Mouse (Mus musculus): Measurements from ENCODE around the gene Rab11fip3. TPM values are rescaled to one million over a fixed set of nuclear protein-coding genes. Genes with fewer than 3 reads are reported as not detected.
A peak's percentile ranks its signal among the peaks of the same experiment; 100 is the strongest.

The Rab11fip3 gene
- polyA plus RNA-seq, 1 experiment = 88.5 TPM

GRCm38 (mm10) chr17:25984556-25985305 is 84.6 kb downstream of the Rab11fip3 start:
- TF ChIP-seq CTCF (IDR thresholded peaks at IDR 0.05; ENCODE audit: extremely low read depth, insufficient read depth, low read length) (no peak), POLR2A (IDR thresholded peaks at IDR 0.05; ENCODE audit: extremely low read depth, insufficient read depth, low read length) (no peak)
- H3K27ac ChIP-seq (ENCODE audit: insufficient read depth, low read length) = peak overlapping the region; percentile 68
- H3K4me3 ChIP-seq (ENCODE audit: insufficient read depth, low read length) = peak overlapping the region; percentile 41
- peaks cover 10% of the 10 kb centered on the region for H3K4me1 ChIP-seq (ENCODE audit: control insufficient read depth, insufficient read depth, low read length)

DNA sequence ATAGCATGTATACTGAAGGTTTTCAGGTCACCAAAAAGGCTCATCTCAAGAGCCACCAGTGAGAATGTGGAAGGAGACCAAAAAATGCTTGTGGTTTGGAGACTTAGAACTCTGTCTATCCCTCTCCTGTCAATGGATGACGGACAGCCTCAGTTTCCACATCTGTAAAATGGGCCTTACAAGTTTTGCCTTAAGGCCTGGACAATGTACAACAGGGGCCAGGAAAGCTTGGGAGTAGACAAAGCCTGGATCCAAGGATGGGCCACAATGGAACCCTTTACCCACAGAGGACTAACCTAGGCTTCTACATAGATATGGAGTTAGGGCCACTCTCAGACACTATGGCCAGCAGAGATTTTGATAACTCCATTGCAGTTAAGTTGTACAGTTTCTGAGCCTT is 85.3 kb downstream of the Rab11fip3 start:
- Histone ChIP-seq H3K4me1 (ENCODE audit: control insufficient read depth, insufficient read depth, low read length) (peaks cover 10% of the 10 kb centered on the region), H3K27ac (ENCODE audit: insufficient read depth, low read length) (no peak overlapping the region)
- TF ChIP-seq CTCF (IDR thresholded peaks at IDR 0.05; ENCODE audit: extremely low read depth, insufficient read depth, low read length) = no peak
- no peak for TF ChIP-seq POLR2A (IDR thresholded peaks at IDR 0.05; ENCODE audit: extremely low read depth, insufficient read depth, low read length)

DNA sequence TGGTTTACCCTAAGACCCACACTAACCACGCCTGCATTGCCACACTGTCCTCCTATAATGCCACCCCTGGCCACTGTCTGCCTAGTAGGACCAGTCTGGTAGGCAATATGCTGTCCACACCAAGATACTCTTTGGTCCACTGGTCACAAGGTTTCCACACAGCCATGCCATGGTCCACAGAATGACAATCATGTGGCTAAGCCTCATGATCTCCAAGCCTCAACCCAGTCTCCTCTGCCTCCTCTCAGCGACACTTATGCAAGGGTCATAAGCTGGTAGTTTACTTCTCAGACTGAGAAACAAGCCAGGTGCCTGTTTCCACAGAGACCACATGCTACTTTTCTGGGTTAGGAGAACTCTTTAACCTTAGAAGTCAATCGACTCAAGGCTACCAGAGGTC is 86.4 kb downstream of the Rab11fip3 start:
- TF ChIP-seq CTCF (IDR thresholded peaks at IDR 0.05; ENCODE audit: extremely low read depth, insufficient read depth, low read length) (no peak), POLR2A (IDR thresholded peaks at IDR 0.05; ENCODE audit: extremely low read depth, insufficient read depth, low read length) (no peak)
- Histone ChIP-seq H3K4me1 (ENCODE audit: control insufficient read depth, insufficient read depth, low read length) (peaks cover 10% of the 10 kb centered on the region), H3K4me3 (ENCODE audit: insufficient read depth, low read length) (no peak overlapping the region), H3K27ac (ENCODE audit: insufficient read depth, low read length) (no peak overlapping the region)

More for the DNA sequence above, 85.3 kb downstream of the Rab11fip3 start:
- peak overlapping the region; percentile 41; the same call in 1 of the 2 replicates for H3K4me3 ChIP-seq (ENCODE audit: insufficient read depth, low read length)

DNA sequence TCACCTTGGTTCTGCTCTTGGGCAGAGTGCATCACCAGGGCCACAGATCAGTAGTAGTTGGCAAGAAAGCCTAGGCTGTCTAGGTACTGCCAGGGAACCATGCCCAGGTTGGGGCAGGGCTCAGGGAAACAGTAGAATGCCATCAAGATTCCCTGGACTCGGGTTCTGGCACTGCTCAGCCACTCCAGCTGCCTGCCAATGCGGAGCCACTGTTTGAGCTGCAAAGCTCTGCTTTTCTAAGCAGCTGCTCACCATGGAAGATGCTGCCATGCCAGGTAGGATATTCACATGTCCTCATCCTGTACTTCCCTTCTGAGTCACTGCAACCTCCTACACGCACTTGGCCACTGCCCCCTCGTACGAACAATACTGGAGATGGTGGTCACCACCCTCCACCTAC is 88.5 kb downstream of the Rab11fip3 start:
- H3K27ac ChIP-seq (ENCODE audit: insufficient read depth, low read length) = 0 out of 2 replicates have a peak overlapping the region, but pooled peaks have one; percentile 9
- no peak overlapping the region for H3K4me3 ChIP-seq (ENCODE audit: insufficient read depth, low read length)
- peaks cover 10% of the 10 kb centered on the region for H3K4me1 ChIP-seq (ENCODE audit: control insufficient read depth, insufficient read depth, low read length)
- TF ChIP-seq POLR2A (IDR thresholded peaks at IDR 0.05; ENCODE audit: extremely low read depth, insufficient read depth, low read length) (no peak), CTCF (IDR thresholded peaks at IDR 0.05; ENCODE audit: extremely low read depth, insufficient read depth, low read length) (no peak)

DNA sequence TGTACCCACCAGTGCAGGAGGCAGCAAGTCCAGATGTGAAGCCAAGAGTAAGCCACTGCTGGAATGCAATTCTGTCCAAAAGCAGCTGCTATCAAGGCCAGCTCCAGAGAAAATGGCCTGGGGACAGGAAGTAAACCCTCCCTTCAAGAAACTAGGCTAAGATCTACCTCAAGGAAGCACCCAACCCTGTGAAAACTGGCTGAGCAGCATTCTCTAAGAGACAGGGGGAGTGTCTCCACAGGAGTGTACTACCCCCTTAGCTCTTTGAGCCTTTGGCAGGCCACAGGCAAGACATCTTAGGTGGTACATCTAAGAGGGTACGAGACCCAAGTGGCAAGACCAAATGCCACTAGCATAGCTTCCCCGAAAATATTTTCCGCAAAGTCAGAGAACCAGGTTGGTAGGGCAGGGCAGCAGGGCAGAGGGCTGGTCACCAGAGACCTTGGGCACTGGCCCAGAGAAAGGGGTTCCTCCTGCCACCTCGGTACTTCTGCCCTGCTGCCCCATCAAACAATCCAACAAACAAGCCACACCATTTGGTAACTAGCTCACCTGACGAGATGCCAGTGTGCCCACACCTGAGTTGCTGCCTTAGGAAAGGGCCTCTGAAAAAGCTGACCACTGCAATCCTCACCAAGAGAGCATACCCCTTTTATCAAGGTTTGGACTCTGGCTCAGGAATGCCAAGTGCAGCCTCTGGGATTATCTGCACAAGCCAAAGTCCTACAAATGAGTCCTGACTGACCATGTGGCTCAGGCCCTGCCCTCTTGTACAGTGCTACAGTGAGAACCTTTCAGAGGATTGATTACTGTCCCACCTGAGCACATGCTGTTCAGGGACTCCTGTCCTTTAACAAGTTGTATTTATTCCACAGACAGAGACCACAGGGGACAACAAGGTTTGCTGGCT is 89.3 kb downstream of the Rab11fip3 start:
- TF ChIP-seq CTCF (IDR thresholded peaks at IDR 0.05; ENCODE audit: extremely low read depth, insufficient read depth, low read length) (no peak), POLR2A (IDR thresholded peaks at IDR 0.05; ENCODE audit: extremely low read depth, insufficient read depth, low read length) (no peak)
- Histone ChIP-seq H3K4me3 (ENCODE audit: insufficient read depth, low read length) (no peak overlapping the region), H3K4me1 (ENCODE audit: control insufficient read depth, insufficient read depth, low read length) (peaks cover 10% of the 10 kb centered on the region), H3K27ac (ENCODE audit: insufficient read depth, low read length) (0 out of 2 replicates have a peak overlapping the region, but pooled peaks have one; percentile 9)

DNA sequence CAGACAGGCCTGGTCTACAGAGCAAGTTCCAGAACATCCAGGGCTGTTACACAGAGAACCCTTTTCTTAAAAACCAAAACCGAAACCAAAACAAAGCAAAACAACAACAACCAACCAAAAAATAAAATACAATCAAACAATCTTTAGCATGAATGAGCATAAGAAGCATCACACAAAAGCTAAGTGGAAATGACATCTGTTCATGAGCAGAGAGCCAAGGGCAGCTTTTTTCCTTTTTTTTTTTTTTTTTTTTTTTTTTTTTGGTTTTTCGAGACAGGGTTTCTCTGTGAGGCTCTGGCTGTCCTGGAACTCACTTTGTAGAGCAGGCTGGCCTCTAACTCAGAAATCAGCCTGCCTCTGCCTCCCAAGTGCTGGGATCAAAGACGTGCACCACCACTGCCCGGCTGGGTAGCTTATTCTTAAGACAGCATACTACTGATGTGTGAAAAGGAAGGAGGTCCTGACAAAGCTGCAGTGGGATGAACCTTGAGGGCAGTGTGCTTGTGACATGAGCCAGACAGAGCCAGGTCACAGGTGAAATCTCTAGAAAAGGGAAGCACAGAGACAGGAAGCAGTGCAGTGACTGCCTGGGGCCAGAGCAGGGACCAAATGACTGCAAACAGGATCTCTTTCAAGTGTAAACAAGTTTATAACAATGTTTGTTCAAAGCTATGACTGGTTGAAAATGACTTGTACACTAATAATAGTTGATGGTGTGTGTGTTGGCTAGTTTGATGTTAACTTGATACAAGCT is 98.2 kb downstream of the Rab11fip3 start:
- H3K27ac ChIP-seq (ENCODE audit: insufficient read depth, low read length) = no peak overlapping the region
- no peaks in the 10 kb centered on the region for H3K4me1 ChIP-seq (ENCODE audit: control insufficient read depth, insufficient read depth, low read length)
- no peak overlapping the region for H3K4me3 ChIP-seq (ENCODE audit: insufficient read depth, low read length)

DNA sequence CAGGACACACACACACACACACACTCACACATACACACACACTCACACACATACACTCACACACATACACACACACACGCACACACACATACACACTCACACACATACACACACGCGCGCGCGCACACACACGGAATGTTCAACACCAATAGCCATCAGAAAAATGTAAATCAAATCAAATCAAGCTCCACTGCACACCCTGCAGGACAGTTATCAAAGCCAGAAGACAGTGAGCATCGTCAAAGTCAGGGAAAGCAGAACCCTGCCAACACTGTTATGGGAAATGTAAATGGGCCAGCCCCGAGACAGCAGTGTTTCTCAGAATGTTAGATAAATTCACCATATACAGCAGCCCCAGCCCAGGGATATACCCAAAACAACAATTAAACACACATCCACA is 98.9 kb downstream of the Rab11fip3 start:
- no peak overlapping the region for H3K4me3 ChIP-seq (ENCODE audit: insufficient read depth, low read length)
- no peak overlapping the region for H3K27ac ChIP-seq (ENCODE audit: insufficient read depth, low read length)
- TF ChIP-seq POLR2A (IDR thresholded peaks at IDR 0.05; ENCODE audit: extremely low read depth, insufficient read depth, low read length) (no peak), CTCF (IDR thresholded peaks at IDR 0.05; ENCODE audit: extremely low read depth, insufficient read depth, low read length) (0 out of 2 replicates have a peak, but pooled peaks have one; percentile 4)
- no peaks in the 10 kb centered on the region for H3K4me1 ChIP-seq (ENCODE audit: control insufficient read depth, insufficient read depth, low read length)

More for the DNA sequence above, 98.2 kb downstream of the Rab11fip3 start:
- no peak for TF ChIP-seq POLR2A (IDR thresholded peaks at IDR 0.05; ENCODE audit: extremely low read depth, insufficient read depth, low read length)
- no peak for TF ChIP-seq CTCF (IDR thresholded peaks at IDR 0.05; ENCODE audit: extremely low read depth, insufficient read depth, low read length)

GRCm38 (mm10) chr17:25968176-25968575 is 101.2 kb downstream of the Rab11fip3 start:
- Histone ChIP-seq H3K27ac (ENCODE audit: insufficient read depth, low read length) (0 out of 2 replicates have a peak overlapping the region, but pooled peaks have one; percentile 17), H3K4me1 (ENCODE audit: control insufficient read depth, insufficient read depth, low read length) (no peaks in the 10 kb centered on the region), H3K4me3 (ENCODE audit: insufficient read depth, low read length) (no peak overlapping the region)
- TF ChIP-seq CTCF (IDR thresholded peaks at IDR 0.05; ENCODE audit: extremely low read depth, insufficient read depth, low read length) (no peak), POLR2A (IDR thresholded peaks at IDR 0.05; ENCODE audit: extremely low read depth, insufficient read depth, low read length) (no peak)

- Histone ChIP-seq H3K27ac (ENCODE audit: insufficient read depth, low read length) (0 out of 2 replicates have a peak overlapping the region, but pooled peaks have one; percentile 17), H3K4me1 (ENCODE audit: control insufficient read depth, insufficient read depth, low read length) (no peaks in the 10 kb centered on the region), H3K4me3 (ENCODE audit: insufficient read depth, low read length) (no peak overlapping the region)
- TF ChIP-seq CTCF (IDR thresholded peaks at IDR 0.05; ENCODE audit: extremely low read depth, insufficient read depth, low read length) (no peak), POLR2A (IDR thresholded peaks at IDR 0.05; ENCODE audit: extremely low read depth, insufficient read depth, low read length) (no peak)
Observed at GRCm38 (mm10) chr17:25967652-25968051, 101.7 kb downstream of the Rab11fip3 start.

Data from cortical plate, adult 2 months (tissue).